Mouse (Mus musculus) urinary bladder, postnatal 10 days (tissue): ENCODE measurements at regions not wholly inside any gene's neighbourhood (a gene's known extent, or its start where the extent isn't known, plus 50 kb on each side); places are given as distances from the start of the nearest gene placed in this dataset.

Source experiments
- DNase-seq: peaks from one replicate; pipeline ENCODE4 v3.0.0; 2022; ENCODE audit warnings: low spot score

GRCm38 (mm10) chr17:81185685-81186084 is 120.8 kb upstream of the Thumpd2 start:
- no peak for DNase-seq

- DNase-seq, result no peak
These were observed 116.0 kb upstream of the Thumpd2 start for GRCm38 (mm10) chr17:81180813-81181424.

- DNase-seq, result no peak
These were observed 111.4 kb upstream of the Thumpd2 start for GRCm38 (mm10) chr17:81176306-81176705.

- DNase-seq, result no peak
These were observed 111.0 kb upstream of the Thumpd2 start for GRCm38 (mm10) chr17:81175877-81176276.

- no peak for DNase-seq
These were observed 108.1 kb upstream of the Thumpd2 start for GRCm38 (mm10) chr17:81172943-81173342.

- no peak for DNase-seq
These were observed 104.2 kb upstream of the Thumpd2 start for GRCm38 (mm10) chr17:81169118-81169517.

- no peak for DNase-seq
These were observed 85.8 kb upstream of the Thumpd2 start for GRCm38 (mm10) chr17:81150730-81151129.

GRCm38 (mm10) chr17:81134702-81135101 is 69.8 kb upstream of the Thumpd2 start:
- DNase-seq, result no peak

- no peak for DNase-seq
These were observed 68.3 kb upstream of the Thumpd2 start for GRCm38 (mm10) chr17:81133227-81133626.
